26 mouse cellular contexts compared by ENCODE assay signal in the genomic region with DNA sequence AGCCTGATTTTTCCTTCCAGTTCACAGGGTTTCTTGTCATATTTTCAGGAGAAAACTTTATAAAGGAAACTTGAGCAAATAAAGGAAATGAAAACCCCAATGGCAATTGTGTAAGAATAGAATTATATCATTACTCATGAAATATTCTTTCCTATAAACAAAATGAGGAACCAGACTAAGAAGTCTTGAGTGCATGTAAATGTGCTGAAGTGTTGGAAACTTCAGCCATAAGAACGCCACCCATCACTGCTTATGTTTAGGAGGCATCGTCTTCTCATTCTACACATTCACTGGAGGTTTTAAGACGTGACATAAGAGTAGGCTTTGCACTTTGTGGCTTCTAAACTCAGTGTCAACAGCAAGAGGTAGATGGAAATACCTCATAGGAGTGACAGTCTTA. TPM values are rescaled to one million over a fixed set of nuclear protein-coding genes. Genes with fewer than 3 reads are reported as not detected.
DNase-seq lines count a peak whose midpoint lies in the region; ATAC-seq lines count a peak whose summit lies in the region.
"Had no signal": no experiment of that assay in that cellular context is flagged by ENCODE, and none has a peak within 500 bp of the region (broad histone marks: within the 10 kb centered on the region; RNA-seq: fewer than 3 reads in every experiment).

No protein-coding gene starts in this region.

- no peak for DNase-seq in lung, postnatal 10 days
- DNase-seq in c-Kit-positive CD71-positive TER-119-positive erythroid progenitor cells, embryonic 14.5 days (ENCODE audit: low spot score) = no peak
- DNase-seq in left cerebral cortex, postnatal 4 days = no peak
- DNase-seq: adrenal gland, adult 2 months; adrenal gland, postnatal 25 days; cerebellum, adult 11-12 months; cerebellum, adult 8-10 months; cerebellum, postnatal 10 days; cerebellum, postnatal 36 days; gastrocnemius, postnatal 10 days; gastrocnemius, postnatal 36 days; heart, adult 11 months; heart, postnatal 14 days; heart, postnatal 4 days had no signal

- no peak overlapping the region for H3K4me3 ChIP-seq in brown adipose tissue, adult 24 weeks (ENCODE audit: insufficient read depth, low read depth, low read length)
- H3K4me3 ChIP-seq: forebrain, embryonic 10.5 days; forebrain, embryonic 13.5 days; heart, embryonic 12.5 days; heart, embryonic 15.5 days had no signal

- ATAC-seq in granulocyte monocyte progenitor cell, adult 5-6 weeks (replicated peaks; ENCODE audit: poor library complexity, severe bottlenecking) = peak; percentile 62
- ATAC-seq in megakaryocyte progenitor cell, adult 5-6 weeks (replicated peaks; ENCODE audit: poor library complexity) = peak; percentile 50; the same call in 1 of the 2 replicates
- ATAC-seq: CD4-positive, CD25-positive, alpha-beta regulatory T cell, adult 4 months; forebrain, embryonic 13.5 days; forebrain, embryonic 16.5 days; hindbrain, postnatal 0 days; inflammation-experienced regulatory T-cells, adult 6 months had no signal

- intact Hi-C loops in left cerebral cortex, postnatal 4 days (cut with DNase I) = no loop called here

- H3K4me1 ChIP-seq in brown adipose tissue, adult 24 weeks (ENCODE audit: control insufficient read depth, insufficient read depth, insufficient read length, low read length) = no peaks in the 10 kb centered on the region
- H3K4me1 ChIP-seq: forebrain, embryonic 10.5 days; forebrain, embryonic 13.5 days; heart, embryonic 12.5 days had no signal

- H3K27ac ChIP-seq in brown adipose tissue, adult 24 weeks (replicated peaks; ENCODE audit: low read depth, low read length) = peak overlapping the region; percentile 24
- H3K27ac ChIP-seq: forebrain, embryonic 10.5 days; forebrain, embryonic 13.5 days; heart, embryonic 15.5 days; hindbrain, embryonic 14.5 days; hindbrain, postnatal 0 days had no signal

RNA-seq across cellular contexts. Expression of a gene that starts 46.5 kb away (rescaled TPM):
- 9.6 and 11.0 TPM in 2 replicates for polyA plus RNA-seq in brown adipose tissue, adult 24 weeks (2012; ENCODE audit: insufficient read depth, insufficient read length, missing spikeins)
- 21.2 and 21.7 TPM in 2 replicates for total RNA-seq in granulocyte monocyte progenitor cell, adult 5-6 weeks (2014; fragmentation: Nextera tagmentation)
- 21.9 and 22.8 TPM in 2 replicates for total RNA-seq in granulocyte monocyte progenitor cell, adult 5-6 weeks (2017)
- total RNA-seq in megakaryocyte progenitor cell, adult 5-6 weeks (2015) = 15.5 and 15.9 TPM in 2 replicates
- 19.7 and 21.2 TPM in 2 replicates for total RNA-seq in megakaryocyte progenitor cell, adult 5-6 weeks (2017)
- 10 to 100 TPM; 44.5 to 48.3 TPM for total RNA-seq in left cerebral cortex, postnatal 4 days (2021)
